Mouse (Mus musculus): Measurements from ENCODE around the gene Thap8.

Gene Thap8

GRCm38 (mm10) chr7:30286701-30287410 lies 7.0 kb downstream of the Thap8 start:
- DNase-seq (ENCODE audit: low spot score), result no peak

- DNase-seq (ENCODE audit: low spot score), result no peak
Observed at GRCm38 (mm10) chr7:30288046-30288445, 8.2 kb downstream of the Thap8 start.

GRCm38 (mm10) chr7:30289071-30289713 lies 9.3 kb downstream of the Thap8 start:
- no peak for DNase-seq (ENCODE audit: low spot score)

- DNase-seq (ENCODE audit: low spot score), result no peak
Observed at GRCm38 (mm10) chr7:30289714-30290399, 10.0 kb downstream of the Thap8 start.

GRCm38 (mm10) chr7:30291215-30292131 lies 11.6 kb downstream of the Thap8 start, which contains the start of gene Clip3:
Gene Clip3 (plus strand): TSS chr7:30291728.
- DNase-seq (ENCODE audit: low spot score), result peak; percentile 85

GRCm38 (mm10) chr7:30293795-30294194 lies 13.9 kb downstream of the Thap8 start:
- no peak for DNase-seq (ENCODE audit: low spot score)

- no peak for DNase-seq (ENCODE audit: low spot score)
Observed at GRCm38 (mm10) chr7:30294296-30294695, 14.4 kb downstream of the Thap8 start.

- DNase-seq (ENCODE audit: low spot score), result no peak
Observed at GRCm38 (mm10) chr7:30295103-30295502, 15.2 kb downstream of the Thap8 start.

GRCm38 (mm10) chr7:30296816-30297215 lies 16.9 kb downstream of the Thap8 start:
- DNase-seq (ENCODE audit: low spot score), result no peak

GRCm38 (mm10) chr7:30297266-30297665 lies 17.4 kb downstream of the Thap8 start:
- DNase-seq (ENCODE audit: low spot score), result no peak

- no peak for DNase-seq (ENCODE audit: low spot score)
Observed at GRCm38 (mm10) chr7:30300914-30301313, 21.0 kb downstream of the Thap8 start.

GRCm38 (mm10) chr7:30306083-30306779 lies 26.3 kb downstream of the Thap8 start:
- DNase-seq (ENCODE audit: low spot score), result no peak

- DNase-seq (ENCODE audit: low spot score), result peak; percentile 95
Observed at GRCm38 (mm10) chr7:30308076-30309005, 28.4 kb downstream of the Thap8 start, which contains the start of gene Alkbh6. Gene Alkbh6 (plus strand): TSS chr7:30308717.

GRCm38 (mm10) chr7:30309395-30310129 lies 29.7 kb downstream of the Thap8 start:
- DNase-seq (ENCODE audit: low spot score), result no peak

- no peak for DNase-seq (ENCODE audit: low spot score)
Observed at GRCm38 (mm10) chr7:30310136-30310535, 30.2 kb downstream of the Thap8 start.

- DNase-seq (ENCODE audit: low spot score), result no peak
Observed at GRCm38 (mm10) chr7:30313666-30314320, 33.9 kb downstream of the Thap8 start.

- DNase-seq (ENCODE audit: low spot score), result no peak
Observed at GRCm38 (mm10) chr7:30314721-30315155, 34.8 kb downstream of the Thap8 start, which contains the start of gene Syne4. Gene Syne4 (plus strand): TSS chr7:30314807.

Measured in left cerebral cortex, adult 11 months (tissue).